Mouse (Mus musculus): ENCODE measurements at regions not wholly inside any gene's neighbourhood (a gene's known extent, or its start where the extent isn't known, plus 50 kb on each side); places are given as distances from the start of the nearest gene placed in this dataset.

DNA sequence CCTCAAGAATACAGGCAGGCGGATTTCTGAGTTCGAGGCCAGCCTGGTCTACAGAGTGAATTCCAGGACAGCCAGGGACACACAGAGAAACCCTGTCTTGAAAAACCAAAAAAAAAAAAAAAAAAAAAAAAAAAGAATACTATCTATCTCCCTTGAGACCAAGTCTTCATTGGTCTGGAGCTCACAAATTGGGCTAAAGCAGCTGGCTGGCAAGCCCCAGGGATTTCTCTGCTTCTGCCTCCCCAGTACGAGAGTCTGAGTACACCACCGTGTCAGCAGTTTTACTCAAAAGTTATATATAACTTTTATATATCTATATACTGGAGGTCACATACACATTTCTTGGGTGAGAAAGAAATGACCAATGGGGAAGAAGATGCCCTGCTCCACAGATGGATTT lies 229.2 kb downstream of the Zfp36l1 start:
- Histone ChIP-seq H3K9ac (ENCODE audit: low read length) (no peak overlapping the region), H3K4me2 (ENCODE audit: low read depth, low read length) (no peak overlapping the region), H3K4me3 (ENCODE audit: low read length) (no peak overlapping the region), H3K36me3 (ENCODE audit: control insufficient read depth, insufficient read depth) (no peaks in the 10 kb centered on the region), H3K4me1 (ENCODE audit: control insufficient read depth, insufficient read depth, low read length) (peaks cover 28% of the 10 kb centered on the region), H3K27me3 (ENCODE audit: control insufficient read depth, insufficient read depth, low read length) (no peaks in the 10 kb centered on the region), H3K9me3 (replicated peaks; ENCODE audit: control insufficient read depth, low read length) (no peaks in the 10 kb centered on the region), H3K27ac (ENCODE audit: low read length) (no peak overlapping the region)
- no peak for ATAC-seq (replicated peaks; ENCODE audit: extremely low read depth, insufficient read depth, low FRiP score)
- 90% methylated on average over 4 of the region's 4 CpGs for WGBS

DNA sequence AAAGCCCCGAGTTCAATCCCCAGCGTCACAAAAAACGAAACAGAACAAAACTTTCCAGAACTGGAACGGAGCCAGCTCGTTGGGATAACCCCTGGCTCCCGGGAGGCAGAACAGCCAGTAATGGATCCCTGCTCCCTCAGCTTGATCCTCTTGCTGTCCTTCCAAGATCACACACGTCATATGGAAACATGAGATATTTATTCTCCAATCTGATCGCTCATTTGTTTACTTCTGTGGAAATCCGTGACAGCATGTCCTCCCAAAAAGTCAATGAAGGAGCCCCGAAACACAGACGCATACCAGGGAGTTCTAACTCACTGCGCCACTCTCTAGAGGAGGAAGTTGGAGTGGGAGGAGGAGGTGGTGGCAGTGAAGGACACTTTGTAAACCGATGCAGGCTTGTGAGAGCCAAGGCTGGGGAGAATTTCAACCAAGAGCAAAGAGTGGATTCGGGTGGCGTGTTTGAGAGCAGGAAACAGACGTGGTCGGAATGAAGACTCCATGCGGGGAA lies 232.0 kb downstream of the Zfp36l1 start:
- Histone ChIP-seq H3K27ac (ENCODE audit: low read length) (peak overlapping the region; percentile 67), H3K9ac (ENCODE audit: low read length) (no peak overlapping the region), H3K9me3 (replicated peaks; ENCODE audit: control insufficient read depth, low read length) (peaks cover under 1% of the 10 kb centered on the region; the same call in 1 of the 2 replicates), H3K4me2 (ENCODE audit: low read depth, low read length) (no peak overlapping the region), H3K4me1 (ENCODE audit: control insufficient read depth, insufficient read depth, low read length) (peaks cover 27% of the 10 kb centered on the region), H3K36me3 (ENCODE audit: control insufficient read depth, insufficient read depth) (no peaks in the 10 kb centered on the region), H3K27me3 (ENCODE audit: control insufficient read depth, insufficient read depth, low read length) (no peaks in the 10 kb centered on the region), H3K4me3 (ENCODE audit: low read length) (no peak overlapping the region)
- 45% methylated on average over 18 of the region's 18 CpGs for WGBS
- ATAC-seq (replicated peaks; ENCODE audit: extremely low read depth, insufficient read depth, low FRiP score) = no peak

DNA sequence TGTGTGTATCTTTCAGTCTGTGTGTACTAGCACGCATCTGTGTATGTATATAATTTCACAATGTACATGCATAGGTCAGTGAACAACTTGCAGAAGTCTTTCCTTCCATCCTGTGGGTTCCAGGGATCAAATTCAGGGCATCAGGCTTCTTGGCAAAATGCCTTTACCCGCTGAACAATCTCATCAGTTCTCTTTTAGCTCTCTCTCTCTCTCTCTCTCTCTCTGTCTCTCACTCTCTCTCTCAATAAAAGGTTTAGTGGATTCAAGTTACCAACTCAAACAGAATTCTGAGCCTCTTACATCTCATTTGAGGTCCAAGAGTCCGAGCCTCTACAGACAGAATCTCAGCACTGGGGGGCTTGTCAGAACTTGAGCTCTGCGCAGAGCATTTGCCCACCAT lies 232.5 kb downstream of the Zfp36l1 start:
- H3K4me3 ChIP-seq (ENCODE audit: low read length) = no peak overlapping the region
- no peak overlapping the region for H3K9ac ChIP-seq (ENCODE audit: low read length)
- H3K36me3 ChIP-seq (ENCODE audit: control insufficient read depth, insufficient read depth) = no peaks in the 10 kb centered on the region
- peaks cover 5% of the 10 kb centered on the region; the same call in 1 of the 2 replicates for H3K9me3 ChIP-seq (replicated peaks; ENCODE audit: control insufficient read depth, low read length)
- H3K27me3 ChIP-seq (ENCODE audit: control insufficient read depth, insufficient read depth, low read length) = no peaks in the 10 kb centered on the region
- H3K27ac ChIP-seq (ENCODE audit: low read length) = peak overlapping the region; percentile 67
- 62% methylated on average over 4 of the region's 4 CpGs for WGBS
- H3K4me1 ChIP-seq (ENCODE audit: control insufficient read depth, insufficient read depth, low read length) = peaks cover 27% of the 10 kb centered on the region
- no peak for ATAC-seq (replicated peaks; ENCODE audit: extremely low read depth, insufficient read depth, low FRiP score)
- H3K4me2 ChIP-seq (ENCODE audit: low read depth, low read length) = no peak overlapping the region

DNA sequence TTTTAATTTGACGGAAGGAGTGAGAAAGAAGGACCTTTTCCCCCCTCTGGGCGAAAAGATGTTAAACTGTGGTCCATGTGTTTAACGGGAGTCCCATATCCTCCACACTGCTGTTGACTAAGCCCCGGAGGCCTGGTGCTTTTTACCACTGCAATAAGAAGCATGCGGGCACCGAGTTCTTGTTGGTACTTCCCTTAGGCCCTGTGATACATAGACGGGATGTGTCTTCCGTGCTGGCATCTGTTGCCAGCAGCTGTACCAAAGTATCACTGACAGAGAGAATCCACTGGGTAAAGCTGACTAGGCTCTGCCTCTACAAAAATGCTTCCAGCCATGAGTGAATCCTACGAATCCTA lies 232.9 kb downstream of the Zfp36l1 start:
- Histone ChIP-seq H3K4me3 (ENCODE audit: low read length) (no peak overlapping the region), H3K27me3 (ENCODE audit: control insufficient read depth, insufficient read depth, low read length) (no peaks in the 10 kb centered on the region), H3K4me1 (ENCODE audit: control insufficient read depth, insufficient read depth, low read length) (peaks cover 27% of the 10 kb centered on the region), H3K4me2 (ENCODE audit: low read depth, low read length) (no peak overlapping the region), H3K9ac (ENCODE audit: low read length) (no peak overlapping the region), H3K9me3 (replicated peaks; ENCODE audit: control insufficient read depth, low read length) (peaks cover 6% of the 10 kb centered on the region; the same call in 1 of the 2 replicates), H3K36me3 (ENCODE audit: control insufficient read depth, insufficient read depth) (no peaks in the 10 kb centered on the region), H3K27ac (ENCODE audit: low read length) (peak overlapping the region; percentile 28)
- 71% methylated on average over 9 of the region's 9 CpGs for WGBS
- no peak for ATAC-seq (replicated peaks; ENCODE audit: extremely low read depth, insufficient read depth, low FRiP score)

DNA sequence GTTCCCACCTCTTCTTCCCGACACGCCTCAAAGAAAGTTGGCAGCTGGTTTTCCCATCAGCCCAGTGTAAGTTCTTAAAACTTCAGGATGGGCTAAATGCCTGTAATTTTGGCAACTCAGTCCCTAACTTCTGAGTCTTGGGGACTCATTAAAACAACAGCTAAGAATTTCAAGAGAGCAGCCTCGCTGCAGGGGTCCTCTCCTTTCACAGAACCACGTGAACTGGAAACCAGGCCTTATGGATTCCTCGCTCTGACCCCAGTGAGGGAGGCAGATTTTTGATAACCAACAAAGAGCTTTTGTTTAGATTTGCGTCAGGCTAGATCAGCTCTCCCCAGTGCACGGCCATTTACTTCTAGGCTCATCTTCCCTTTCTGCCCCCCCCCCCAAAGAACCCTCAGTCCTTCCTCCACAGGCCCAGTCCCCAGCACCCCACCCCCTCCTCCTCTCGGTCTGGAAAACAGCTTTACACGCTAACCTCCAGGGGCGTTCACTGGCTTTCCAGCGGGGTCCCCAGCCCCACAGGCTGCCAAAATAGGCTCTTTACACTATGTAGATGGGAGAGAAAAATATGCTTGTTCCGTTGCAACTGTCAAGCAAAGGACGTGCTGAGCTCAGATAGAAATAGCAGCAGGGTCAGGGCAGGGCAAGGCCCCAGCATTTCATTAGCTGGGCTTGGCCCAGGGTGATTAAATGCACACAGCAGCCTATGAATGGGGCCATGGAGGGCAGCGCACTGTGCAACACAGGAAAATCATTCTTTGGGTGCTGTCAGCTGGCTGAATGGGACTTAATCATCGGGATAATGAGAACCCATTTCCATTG lies 233.5 kb downstream of the Zfp36l1 start:
- Histone ChIP-seq H3K4me2 (ENCODE audit: low read depth, low read length) (no peak overlapping the region), H3K27me3 (ENCODE audit: control insufficient read depth, insufficient read depth, low read length) (no peaks in the 10 kb centered on the region), H3K36me3 (ENCODE audit: control insufficient read depth, insufficient read depth) (no peaks in the 10 kb centered on the region), H3K4me1 (ENCODE audit: control insufficient read depth, insufficient read depth, low read length) (peaks cover 27% of the 10 kb centered on the region), H3K9ac (ENCODE audit: low read length) (no peak overlapping the region), H3K27ac (ENCODE audit: low read length) (peak overlapping the region; percentile 28), H3K9me3 (replicated peaks; ENCODE audit: control insufficient read depth, low read length) (peaks cover 6% of the 10 kb centered on the region; the same call in 1 of the 2 replicates), H3K4me3 (ENCODE audit: low read length) (no peak overlapping the region)
- peak; percentile 67 for ATAC-seq (replicated peaks; ENCODE audit: extremely low read depth, insufficient read depth, low FRiP score)
- WGBS = 36% methylated on average over 15 of the region's 15 CpGs

DNA sequence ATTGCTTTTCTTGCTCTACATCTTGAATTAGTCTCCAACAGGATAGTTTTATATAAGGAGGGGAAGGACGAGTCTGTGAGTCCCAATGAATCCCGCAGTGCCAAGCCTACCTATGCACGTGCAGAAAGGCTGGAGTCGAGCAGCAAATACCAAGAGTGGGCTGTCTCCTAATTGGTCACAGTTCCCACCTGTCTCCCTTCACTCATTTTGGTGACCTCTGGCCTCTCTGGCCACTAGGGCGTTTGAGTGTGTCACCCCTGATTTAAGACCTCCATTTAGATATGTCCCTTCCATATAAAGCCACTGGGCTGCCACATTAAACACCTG lies 234.1 kb downstream of the Zfp36l1 start:
- 70% methylated on average over 5 of the region's 5 CpGs for WGBS
- no peaks in the 10 kb centered on the region for H3K36me3 ChIP-seq (ENCODE audit: control insufficient read depth, insufficient read depth)
- H3K4me1 ChIP-seq (ENCODE audit: control insufficient read depth, insufficient read depth, low read length) = peaks cover 27% of the 10 kb centered on the region
- no peak overlapping the region; the same call in 1 of the 2 replicates for H3K27ac ChIP-seq (ENCODE audit: low read length)
- H3K9me3 ChIP-seq (replicated peaks; ENCODE audit: control insufficient read depth, low read length) = peaks cover 6% of the 10 kb centered on the region; the same call in 1 of the 2 replicates
- H3K9ac ChIP-seq (ENCODE audit: low read length) = no peak overlapping the region
- no peak overlapping the region for H3K4me2 ChIP-seq (ENCODE audit: low read depth, low read length)
- no peak overlapping the region for H3K4me3 ChIP-seq (ENCODE audit: low read length)
- no peak for ATAC-seq (replicated peaks; ENCODE audit: extremely low read depth, insufficient read depth, low FRiP score)
- no peaks in the 10 kb centered on the region for H3K27me3 ChIP-seq (ENCODE audit: control insufficient read depth, insufficient read depth, low read length)

DNA sequence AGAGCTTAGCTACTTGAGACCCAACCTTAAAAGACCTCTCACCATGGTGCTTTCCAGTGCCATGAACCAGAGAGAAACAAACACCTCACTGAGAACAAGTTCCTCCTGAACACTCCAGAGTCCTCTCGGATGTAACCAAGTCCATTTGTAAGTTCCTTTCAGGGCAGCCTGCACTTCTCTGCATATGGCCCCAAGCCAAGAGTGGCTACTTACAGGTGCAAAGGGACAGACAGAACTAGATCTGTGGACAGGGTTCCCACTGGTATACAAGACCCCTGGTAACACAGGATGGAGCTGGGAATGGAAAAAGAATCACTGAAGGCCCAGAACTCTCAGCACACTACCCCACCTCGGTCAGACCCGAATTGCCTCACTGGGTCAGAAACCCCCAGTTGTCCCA lies 234.7 kb downstream of the Zfp36l1 start:
- Histone ChIP-seq H3K4me2 (ENCODE audit: low read depth, low read length) (no peak overlapping the region), H3K27ac (ENCODE audit: low read length) (no peak overlapping the region), H3K9ac (ENCODE audit: low read length) (no peak overlapping the region), H3K27me3 (ENCODE audit: control insufficient read depth, insufficient read depth, low read length) (no peaks in the 10 kb centered on the region), H3K36me3 (ENCODE audit: control insufficient read depth, insufficient read depth) (no peaks in the 10 kb centered on the region), H3K4me3 (ENCODE audit: low read length) (no peak overlapping the region), H3K4me1 (ENCODE audit: control insufficient read depth, insufficient read depth, low read length) (peaks cover 27% of the 10 kb centered on the region), H3K9me3 (replicated peaks; ENCODE audit: control insufficient read depth, low read length) (peaks cover 6% of the 10 kb centered on the region; the same call in 1 of the 2 replicates)
- no peak for ATAC-seq (replicated peaks; ENCODE audit: extremely low read depth, insufficient read depth, low FRiP score)
- WGBS = 88% methylated on average over 3 of the region's 3 CpGs

DNA sequence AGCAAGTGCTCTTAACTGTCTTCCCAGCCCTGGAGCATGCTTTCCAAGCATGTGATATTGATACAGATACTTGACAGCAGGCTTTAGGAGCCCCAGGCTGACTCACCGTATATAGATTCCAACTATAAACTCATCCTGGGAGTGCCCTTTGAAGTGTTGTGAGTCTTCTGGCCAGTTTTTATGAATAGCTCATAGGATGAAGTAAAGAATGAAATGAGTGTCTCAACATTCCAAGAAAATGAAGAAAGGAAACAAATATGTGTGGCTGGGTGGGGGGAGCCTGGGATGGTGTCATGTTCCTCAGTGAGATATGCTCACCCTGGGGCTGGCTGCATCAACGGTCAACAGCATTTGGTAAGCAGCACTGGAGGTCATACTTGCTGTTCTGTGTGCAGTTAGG lies 238.5 kb downstream of the Zfp36l1 start:
- Histone ChIP-seq H3K27ac (ENCODE audit: low read length) (no peak overlapping the region), H3K4me3 (ENCODE audit: low read length) (no peak overlapping the region), H3K9ac (ENCODE audit: low read length) (no peak overlapping the region), H3K4me2 (ENCODE audit: low read depth, low read length) (no peak overlapping the region), H3K9me3 (replicated peaks; ENCODE audit: control insufficient read depth, low read length) (peaks cover 6% of the 10 kb centered on the region; the same call in 1 of the 2 replicates), H3K4me1 (ENCODE audit: control insufficient read depth, insufficient read depth, low read length) (peaks cover 6% of the 10 kb centered on the region), H3K36me3 (ENCODE audit: control insufficient read depth, insufficient read depth) (no peaks in the 10 kb centered on the region), H3K27me3 (ENCODE audit: control insufficient read depth, insufficient read depth, low read length) (no peaks in the 10 kb centered on the region)
- 60% methylated on average over 2 of the region's 2 CpGs for WGBS
- ATAC-seq (replicated peaks; ENCODE audit: extremely low read depth, insufficient read depth, low FRiP score) = no peak

DNA sequence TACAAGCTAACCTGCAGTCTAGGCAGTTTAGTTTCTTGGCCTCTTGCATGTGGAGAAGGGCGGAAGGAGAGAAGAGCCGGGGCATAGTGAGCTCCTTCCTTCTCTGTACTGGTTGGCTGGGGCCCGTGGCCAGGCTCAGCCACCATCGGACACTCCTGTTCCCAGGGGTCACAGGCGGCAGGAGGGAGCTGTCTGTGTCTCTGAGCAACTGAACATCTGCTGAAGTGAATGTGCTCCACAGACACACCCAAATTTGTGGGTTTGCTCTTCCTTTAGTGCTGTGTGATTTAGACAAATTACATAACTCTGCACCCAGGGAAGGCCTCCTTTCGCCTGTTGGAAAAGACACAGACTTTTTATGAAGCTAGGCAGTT lies 247.6 kb downstream of the Zfp36l1 start:
- H3K4me2 ChIP-seq (ENCODE audit: low read depth, low read length) = no peak overlapping the region
- H3K27ac ChIP-seq (ENCODE audit: low read length) = no peak overlapping the region
- 65% methylated on average over 6 of the region's 6 CpGs for WGBS
- ATAC-seq (replicated peaks; ENCODE audit: extremely low read depth, insufficient read depth, low FRiP score) = no peak
- H3K27me3 ChIP-seq (ENCODE audit: control insufficient read depth, insufficient read depth, low read length) = no peaks in the 10 kb centered on the region
- no peak overlapping the region for H3K4me3 ChIP-seq (ENCODE audit: low read length)
- H3K4me1 ChIP-seq (ENCODE audit: control insufficient read depth, insufficient read depth, low read length) = peaks cover 12% of the 10 kb centered on the region
- H3K9me3 ChIP-seq (replicated peaks; ENCODE audit: control insufficient read depth, low read length) = peaks cover 7% of the 10 kb centered on the region
- H3K9ac ChIP-seq (ENCODE audit: low read length) = no peak overlapping the region
- H3K36me3 ChIP-seq (ENCODE audit: control insufficient read depth, insufficient read depth) = no peaks in the 10 kb centered on the region
